Mouse (Mus musculus) bone marrow, adult 2 months (tissue): Measurements from ENCODE around the gene Pkd1l3.

ENCODE experiments used
- CTCF ChIP-seq: fragments of 200-500 bp; IDR thresholded peaks from 2 replicates; pipeline ENCODE4 v1.5.1; 2011; ENCODE audit warnings: low read length, control low read depth; ENCODE audit not compliant: control insufficient read depth, insufficient read depth
- POLR2A ChIP-seq: fragments of 200-500 bp; IDR thresholded peaks from 2 replicates; pipeline ENCODE4 v1.6.1; 2011; ENCODE audit warnings: low read depth, mild to moderate bottlenecking, control low read depth, low read length, borderline replicate concordance; ENCODE audit not compliant: control insufficient read depth

GRCm38 (mm10) chr8:109706874-109707237 is 92.5 kb downstream of the Pkd1l3 start:
- TF ChIP-seq POLR2A (no peak), CTCF (peak; percentile 94)
